Mouse (Mus musculus) forebrain, embryonic 12.5 days (tissue): ENCODE data around the gene Erc2. TPM values are rescaled to one million over a fixed set of nuclear protein-coding genes. Genes with fewer than 3 reads are reported as not detected.

Source experiments
- ATAC-seq: fragments of 200-750 bp; cut with Nextera tagmentation; 2 replicates; pipeline ENCODE4 v1.8.0; 2017; ENCODE audit warnings: moderate TSS enrichment; ENCODE audit not compliant: low FRiP score
- H3K27ac ChIP-seq: fragments of 300-500 bp; sonication (generic); 2 replicates; pipeline ENCODE4 v1.5.1; 2016; ENCODE audit warnings: mild to moderate bottlenecking
- H3K27me3 ChIP-seq: fragments of 300-500 bp; sonication (generic); 2 replicates; pipeline ENCODE4 v1.6.1; 2016; ENCODE audit warnings: mild to moderate bottlenecking
- H3K36me3 ChIP-seq: fragments of 300-500 bp; sonication (generic); replicated peaks from 2 replicates; pipeline ENCODE4 v1.6.1; 2016; ENCODE audit warnings: mild to moderate bottlenecking
- H3K4me1 ChIP-seq: fragments of 300-500 bp; sonication (generic); 2 replicates; pipeline ENCODE4 v1.6.1; 2016
- H3K4me2 ChIP-seq: fragments of 300-500 bp; sonication (generic); 2 replicates; pipeline ENCODE4 v1.6.1; 2016; ENCODE audit warnings: mild to moderate bottlenecking, moderate library complexity
- H3K4me3 ChIP-seq: fragments of 300-500 bp; sonication (generic); replicated peaks from 2 replicates; pipeline ENCODE4 v1.5.1; 2016; ENCODE audit warnings: mild to moderate bottlenecking
- H3K9ac ChIP-seq: fragments of 300-500 bp; sonication (generic); 2 replicates; pipeline ENCODE4 v1.6.1; 2016; ENCODE audit warnings: mild to moderate bottlenecking
- H3K9me3 ChIP-seq: fragments of 300-500 bp; sonication (generic); 2 replicates; pipeline ENCODE4 v1.6.1; 2016
- WGBS: fragments of 180-500 bp; shearing (Covaris S2); methylation state at CpG from one replicate; pipeline ENCODE4 v1.1.7; 2016; 5-methylcytosine and 5-hydroxymethylcytosine counted together
- polyA plus RNA-seq: library from polyadenylated mRNA; unstranded; fragments of >200 nt; fragmentation: Nextera tagmentation; extraction: Ambion mirVana; gene quantifications from 2 replicates; pipeline ENCODE4 v1.2.1, GENCODE M21; 2016

Gene Erc2
- polyA plus RNA-seq, 1 experiment from 2014 or later = 31.7 TPM

DNA sequence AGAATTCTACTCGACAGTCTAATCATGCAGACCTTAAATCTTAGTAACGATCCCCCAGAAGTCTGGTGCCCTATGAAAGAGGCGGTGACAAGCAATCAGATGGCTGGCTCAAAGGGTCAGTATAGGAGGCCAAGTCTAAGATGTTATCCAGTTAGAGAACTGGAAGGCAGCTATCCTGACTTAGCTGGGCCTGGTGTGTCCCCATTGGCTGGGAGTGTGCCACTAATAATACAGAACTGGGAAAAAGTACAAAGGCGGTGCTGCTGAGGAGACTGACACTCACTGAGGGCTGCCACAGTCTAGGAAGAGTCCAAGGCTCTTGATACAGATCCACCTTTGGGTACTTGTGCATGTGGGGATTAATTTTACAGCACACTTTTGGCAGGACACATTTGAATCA is 581.6 kb downstream of the Erc2 start:
- H3K4me1 ChIP-seq = no peaks in the 10 kb centered on the region
- H3K4me2 ChIP-seq = no peak overlapping the region
- no peak overlapping the region for H3K9ac ChIP-seq
- H3K36me3 ChIP-seq = no peaks in the 10 kb centered on the region
- no peak overlapping the region for H3K4me3 ChIP-seq
- no peaks in the 10 kb centered on the region for H3K9me3 ChIP-seq
- no peak overlapping the region for H3K27ac ChIP-seq
- H3K27me3 ChIP-seq = no peaks in the 10 kb centered on the region
- 83% methylated on average over 4 of the region's 4 CpGs for WGBS
- ATAC-seq = no peak

DNA sequence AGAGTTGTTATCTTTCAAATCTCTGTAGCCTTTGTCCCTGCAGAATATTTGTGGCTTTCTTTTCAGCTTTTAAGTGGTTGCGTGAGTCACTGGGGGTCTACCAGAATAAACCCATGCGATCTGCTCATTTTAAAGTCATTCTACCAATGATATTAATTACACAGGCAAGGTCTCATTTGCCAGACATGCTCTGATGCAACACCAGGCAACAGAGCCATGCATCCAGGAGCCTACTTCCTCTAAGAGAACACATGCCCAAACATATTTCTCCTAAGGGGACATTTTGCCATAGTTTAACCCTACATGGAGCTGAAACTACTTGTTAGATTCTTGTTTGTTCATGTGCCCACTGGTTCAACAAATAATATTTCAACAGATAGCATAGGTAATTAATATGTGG is 584.1 kb downstream of the Erc2 start:
- WGBS = 95% methylated on average over 2 of the region's 2 CpGs
- H3K9ac ChIP-seq = no peak overlapping the region
- no peak overlapping the region for H3K27ac ChIP-seq
- no peaks in the 10 kb centered on the region for H3K27me3 ChIP-seq
- H3K4me3 ChIP-seq = no peak overlapping the region
- no peak for ATAC-seq
- H3K36me3 ChIP-seq = no peaks in the 10 kb centered on the region
- H3K9me3 ChIP-seq = no peaks in the 10 kb centered on the region
- no peak overlapping the region for H3K4me2 ChIP-seq
- H3K4me1 ChIP-seq = no peaks in the 10 kb centered on the region

GRCm38 (mm10) chr14:28225550-28225949 is 603.3 kb downstream of the Erc2 start:
- no peak overlapping the region for H3K27ac ChIP-seq
- H3K27me3 ChIP-seq = no peaks in the 10 kb centered on the region
- no peaks in the 10 kb centered on the region for H3K36me3 ChIP-seq
- no peak overlapping the region for H3K4me3 ChIP-seq
- no peak for ATAC-seq
- no peaks in the 10 kb centered on the region for H3K4me1 ChIP-seq
- WGBS = 95% methylated on average over 6 of the region's 6 CpGs
- no peaks in the 10 kb centered on the region for H3K9me3 ChIP-seq
- H3K9ac ChIP-seq = no peak overlapping the region
- no peak overlapping the region for H3K4me2 ChIP-seq

DNA sequence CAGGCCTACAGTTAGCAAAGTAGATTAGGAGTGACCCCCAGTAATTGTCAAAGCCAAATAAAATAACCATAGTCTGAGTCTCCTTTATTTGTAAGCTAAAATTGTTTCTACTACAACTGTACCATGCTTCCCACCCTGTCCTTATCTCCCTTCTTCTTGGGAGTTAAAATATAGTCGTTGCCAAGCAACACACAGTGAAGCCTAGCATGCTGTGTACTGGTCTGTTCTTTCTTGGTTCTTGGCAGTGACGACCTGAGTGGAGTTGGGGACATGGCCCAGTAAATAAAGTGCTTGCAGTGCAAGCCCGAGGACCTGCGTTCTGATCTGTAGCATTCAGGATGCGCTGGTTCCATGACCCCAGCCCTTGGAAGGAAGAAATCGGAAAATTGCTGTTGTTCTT is 608.3 kb downstream of the Erc2 start:
- H3K27ac ChIP-seq = no peak overlapping the region
- 85% methylated on average over 6 of the region's 6 CpGs for WGBS
- H3K4me1 ChIP-seq = no peaks in the 10 kb centered on the region
- H3K9me3 ChIP-seq = no peaks in the 10 kb centered on the region
- no peaks in the 10 kb centered on the region for H3K36me3 ChIP-seq
- no peak overlapping the region for H3K4me2 ChIP-seq
- no peak for ATAC-seq
- no peak overlapping the region for H3K4me3 ChIP-seq
- H3K9ac ChIP-seq = no peak overlapping the region
- no peaks in the 10 kb centered on the region for H3K27me3 ChIP-seq

DNA sequence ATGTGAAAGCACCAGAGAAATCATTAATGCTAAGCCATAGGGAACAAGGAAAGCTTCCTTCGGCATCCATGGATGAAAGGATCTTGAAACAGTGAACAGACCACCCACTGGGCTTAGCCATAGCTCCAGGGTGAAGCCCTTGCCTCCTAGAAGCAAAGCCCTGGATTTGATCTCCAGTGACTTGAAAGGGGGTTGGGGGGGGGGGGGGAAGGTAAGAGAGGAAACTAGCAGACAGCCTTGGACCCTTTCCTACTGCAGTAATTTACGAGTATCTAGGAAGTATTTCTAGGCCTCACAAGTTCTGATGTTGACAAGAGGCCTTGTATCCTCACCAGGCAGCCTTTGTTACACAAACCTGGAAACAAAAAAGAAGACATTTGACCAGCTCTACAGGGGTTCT is 609.0 kb downstream of the Erc2 start:
- no peak overlapping the region for H3K4me2 ChIP-seq
- ATAC-seq = no peak
- 29% methylated on average over 2 of the region's 2 CpGs for WGBS
- H3K36me3 ChIP-seq = no peaks in the 10 kb centered on the region
- no peaks in the 10 kb centered on the region for H3K9me3 ChIP-seq
- no peak overlapping the region for H3K4me3 ChIP-seq
- H3K27ac ChIP-seq = no peak overlapping the region
- no peaks in the 10 kb centered on the region for H3K4me1 ChIP-seq
- H3K27me3 ChIP-seq = no peaks in the 10 kb centered on the region
- H3K9ac ChIP-seq = no peak overlapping the region

GRCm38 (mm10) chr14:28238336-28239048 is 616.3 kb downstream of the Erc2 start:
- WGBS = 93% methylated on average over 9 of the region's 9 CpGs

GRCm38 (mm10) chr14:28240111-28240510 is 617.9 kb downstream of the Erc2 start:
- Histone ChIP-seq H3K4me2 (no peak overlapping the region), H3K9ac (no peak overlapping the region), H3K27ac (no peak overlapping the region), H3K4me1 (no peaks in the 10 kb centered on the region; the same call in 1 of the 2 replicates), H3K9me3 (no peaks in the 10 kb centered on the region), H3K27me3 (peaks cover 13% of the 10 kb centered on the region), H3K36me3 (no peaks in the 10 kb centered on the region), H3K4me3 (no peak overlapping the region)
- ATAC-seq = no peak
- WGBS = 19% methylated on average over 3 of the region's 3 CpGs

More at GRCm38 (mm10) chr14:28238336-28239048, 616.3 kb downstream of the Erc2 start:
- Histone ChIP-seq H3K4me3 (no peak overlapping the region), H3K36me3 (no peaks in the 10 kb centered on the region), H3K4me1 (no peaks in the 10 kb centered on the region; the same call in 1 of the 2 replicates), H3K9ac (no peak overlapping the region), H3K9me3 (no peaks in the 10 kb centered on the region), H3K4me2 (no peak overlapping the region), H3K27ac (no peak overlapping the region), H3K27me3 (peaks cover 13% of the 10 kb centered on the region)
- no peak for ATAC-seq

DNA sequence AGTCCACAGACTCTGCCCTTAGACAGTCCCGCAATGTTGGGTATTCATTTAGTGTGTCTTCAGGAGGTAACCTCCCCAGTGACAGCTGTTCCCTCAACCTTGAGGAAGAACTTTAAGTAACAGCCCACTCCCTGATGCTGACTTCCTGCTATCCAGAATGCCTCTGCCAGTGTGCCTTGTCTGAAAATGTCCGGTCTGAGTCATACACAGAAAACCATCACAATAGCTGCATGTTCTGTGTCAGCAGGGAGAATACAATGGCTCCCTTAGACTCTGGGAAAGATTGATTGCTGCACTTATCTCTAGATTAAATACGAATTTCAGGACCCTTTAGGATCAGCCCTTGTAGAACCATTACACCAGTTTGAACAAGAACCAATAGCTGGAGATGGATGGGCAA is 620.5 kb downstream of the Erc2 start:
- ATAC-seq = no peak
- Histone ChIP-seq H3K27me3 (peaks cover 13% of the 10 kb centered on the region), H3K4me2 (no peak overlapping the region), H3K9me3 (no peaks in the 10 kb centered on the region), H3K27ac (no peak overlapping the region), H3K4me1 (no peaks in the 10 kb centered on the region; the same call in 1 of the 2 replicates), H3K4me3 (no peak overlapping the region), H3K36me3 (no peaks in the 10 kb centered on the region), H3K9ac (no peak overlapping the region)
- WGBS = 54% methylated on average over 3 of the region's 3 CpGs

GRCm38 (mm10) chr14:28243474-28243873 is 621.2 kb downstream of the Erc2 start:
- Histone ChIP-seq H3K27ac (no peak overlapping the region), H3K9ac (no peak overlapping the region), H3K4me2 (no peak overlapping the region), H3K4me1 (no peaks in the 10 kb centered on the region; the same call in 1 of the 2 replicates), H3K27me3 (peaks cover 13% of the 10 kb centered on the region), H3K4me3 (no peak overlapping the region), H3K9me3 (no peaks in the 10 kb centered on the region), H3K36me3 (no peaks in the 10 kb centered on the region)
- ATAC-seq = no peak
- WGBS = 92% methylated on average over 4 of the region's 4 CpGs

- 68% methylated on average over 4 of the region's 4 CpGs for WGBS
- Histone ChIP-seq H3K4me2 (no peak overlapping the region), H3K9ac (no peak overlapping the region), H3K27me3 (no peaks in the 10 kb centered on the region), H3K27ac (no peak overlapping the region), H3K36me3 (no peaks in the 10 kb centered on the region), H3K4me3 (no peak overlapping the region), H3K4me1 (no peaks in the 10 kb centered on the region), H3K9me3 (no peaks in the 10 kb centered on the region)
- no peak for ATAC-seq
These were observed 640.5 kb downstream of the Erc2 start for GRCm38 (mm10) chr14:28262706-28263105.

- no peak overlapping the region for H3K4me2 ChIP-seq
- H3K9ac ChIP-seq = no peak overlapping the region
- no peak overlapping the region for H3K27ac ChIP-seq
- H3K4me1 ChIP-seq = no peaks in the 10 kb centered on the region
- no peaks in the 10 kb centered on the region for H3K27me3 ChIP-seq
- no peaks in the 10 kb centered on the region for H3K36me3 ChIP-seq
- no peak overlapping the region for H3K4me3 ChIP-seq
- no peak for ATAC-seq
- H3K9me3 ChIP-seq = no peaks in the 10 kb centered on the region
- WGBS = 65% methylated on average over 2 of the region's 2 CpGs
These were observed 645.1 kb downstream of the Erc2 start for GRCm38 (mm10) chr14:28267367-28267766.

- H3K9me3 ChIP-seq = no peaks in the 10 kb centered on the region
- no peaks in the 10 kb centered on the region for H3K27me3 ChIP-seq
- no peaks in the 10 kb centered on the region for H3K36me3 ChIP-seq
- no peak overlapping the region for H3K9ac ChIP-seq
- no peaks in the 10 kb centered on the region; the same call in 1 of the 2 replicates for H3K4me1 ChIP-seq
- WGBS = 71% methylated on average over 8 of the region's 8 CpGs
- no peak for ATAC-seq
- no peak overlapping the region for H3K4me2 ChIP-seq
- no peak overlapping the region for H3K4me3 ChIP-seq
- H3K27ac ChIP-seq = no peak overlapping the region
These were observed 649.6 kb downstream of the Erc2 start for GRCm38 (mm10) chr14:28271846-28272245.

GRCm38 (mm10) chr14:28273669-28274068 is 651.4 kb downstream of the Erc2 start:
- H3K27ac ChIP-seq = no peak overlapping the region
- WGBS = 89% methylated on average over 1 of the region's 1 CpGs
- H3K27me3 ChIP-seq = no peaks in the 10 kb centered on the region
- H3K4me2 ChIP-seq = no peak overlapping the region
- no peak for ATAC-seq
- H3K36me3 ChIP-seq = no peaks in the 10 kb centered on the region
- H3K4me1 ChIP-seq = no peaks in the 10 kb centered on the region; the same call in 1 of the 2 replicates
- H3K4me3 ChIP-seq = no peak overlapping the region
- H3K9me3 ChIP-seq = no peaks in the 10 kb centered on the region
- H3K9ac ChIP-seq = no peak overlapping the region
